Mouse (Mus musculus): ENCODE results near the gene 2310011J03Rik.
"Not testable (repeated sequence)": the region's sequence is repeated elsewhere in the genome, so short reads cannot be mapped to it uniquely, and the experiment has no call there.

2310011J03Rik gene

GRCm38 (mm10) chr10:80320340-80320760 is at the start of gene 2310011J03Rik:
Gene 2310011J03Rik, minus strand, starts transcription at chr10:80320537.
- DNase-seq = peak; percentile 91

GRCm38 (mm10) chr10:80368392-80368791 is 48.1 kb upstream of the 2310011J03Rik start:
- no peak for DNase-seq

- no peak for DNase-seq
Observed at GRCm38 (mm10) chr10:80367954-80368353, 47.6 kb upstream of the 2310011J03Rik start.

- DNase-seq = no peak
Observed at GRCm38 (mm10) chr10:80365736-80366135, 45.4 kb upstream of the 2310011J03Rik start.

- DNase-seq = no peak
Observed at GRCm38 (mm10) chr10:80363734-80364133, 43.4 kb upstream of the 2310011J03Rik start.

- DNase-seq = peak; percentile 83
Observed at GRCm38 (mm10) chr10:80357994-80358639, 37.8 kb upstream of the 2310011J03Rik start.

- DNase-seq = peak; percentile 66
Observed at GRCm38 (mm10) chr10:80357336-80357735, 37.0 kb upstream of the 2310011J03Rik start.

- DNase-seq = no peak
Observed at GRCm38 (mm10) chr10:80356737-80357136, 36.4 kb upstream of the 2310011J03Rik start.

GRCm38 (mm10) chr10:80356001-80356682 is 35.8 kb upstream of the 2310011J03Rik start, which contains the start of gene Plk5:
Gene Plk5, plus strand, starts transcription at chr10:80356459.
- DNase-seq = peak; percentile 78

- peak; percentile 91 for DNase-seq
Observed at GRCm38 (mm10) chr10:80355431-80355830, 35.1 kb upstream of the 2310011J03Rik start.

- no peak for DNase-seq
Observed at GRCm38 (mm10) chr10:80352727-80353126, 32.4 kb upstream of the 2310011J03Rik start.

GRCm38 (mm10) chr10:80351896-80352295 is 31.6 kb upstream of the 2310011J03Rik start:
- DNase-seq = no peak

- DNase-seq = peak; percentile 87
Observed at GRCm38 (mm10) chr10:80350292-80350691, 30.0 kb upstream of the 2310011J03Rik start.

- no peak for DNase-seq
Observed at GRCm38 (mm10) chr10:80348981-80349380, 28.6 kb upstream of the 2310011J03Rik start.

- no peak for DNase-seq
Observed at GRCm38 (mm10) chr10:80348244-80348781, 28.0 kb upstream of the 2310011J03Rik start, which contains the start of gene Adamtsl5. Gene Adamtsl5, minus strand, starts transcription at chr10:80348412.

- DNase-seq = no peak
Observed at GRCm38 (mm10) chr10:80347514-80347967, 27.2 kb upstream of the 2310011J03Rik start.

GRCm38 (mm10) chr10:80345929-80346328 is 25.6 kb upstream of the 2310011J03Rik start:
- DNase-seq = not testable (repeated sequence)

GRCm38 (mm10) chr10:80345122-80345521 is 24.8 kb upstream of the 2310011J03Rik start:
- DNase-seq = no peak

- DNase-seq = no peak
Observed at GRCm38 (mm10) chr10:80344131-80344661, 23.9 kb upstream of the 2310011J03Rik start.

GRCm38 (mm10) chr10:80343425-80343895 is 23.1 kb upstream of the 2310011J03Rik start:
- DNase-seq = no peak

- DNase-seq = peak; percentile 45
Observed at GRCm38 (mm10) chr10:80342749-80343424, 22.6 kb upstream of the 2310011J03Rik start.

GRCm38 (mm10) chr10:80342305-80342748 is 22.0 kb upstream of the 2310011J03Rik start:
- DNase-seq = no peak

Measured in cerebellum, adult 9-10 months (tissue).